Mouse (Mus musculus) CH12.LX (cell line): ENCODE measurements around the gene Bclaf3. TPM values are rescaled to one million over a fixed set of nuclear protein-coding genes. Genes with fewer than 3 reads are reported as not detected.

ENCODE experiments used
- DNase-seq: peaks from one replicate; pipeline ENCODE4 v3.0.0-alpha.2; 2013; ENCODE audit errors: extremely low read depth
- H3K27ac ChIP-seq: 2 replicates; pipeline ENCODE4 v1.5.1; 2012; ENCODE audit warnings: low read depth, mild to moderate bottlenecking, control low read depth, moderate library complexity; ENCODE audit not compliant: insufficient read depth
- H3K27me3 ChIP-seq: replicated peaks from 2 replicates; pipeline ENCODE3; 2012; ENCODE audit warnings: inconsistent platforms
- H3K36me3 ChIP-seq, 2 experiments: replicated peaks in 1 of 2; 2 replicates each; pipeline versions ENCODE3 to v1.6.1; 2012; ENCODE audit warnings: inconsistent platforms in 1 of 2, low read length in 1 of 2, mild to moderate bottlenecking in 1 of 2, mixed read lengths in 1 of 2, moderate library complexity in 1 of 2; ENCODE audit not compliant: control insufficient read depth in 1 of 2, insufficient read depth in 1 of 2
- H3K4me1 ChIP-seq, 2 experiments: 2 replicates each; pipeline ENCODE4 v1.6.1; 2012; ENCODE audit warnings: inconsistent platforms in 1 of 2, moderate library complexity in 1 of 2; ENCODE audit not compliant: insufficient read depth in 2 of 2, control insufficient read depth in 1 of 2
- H3K4me2 ChIP-seq: 2 replicates; pipeline ENCODE4 v1.6.1; 2012; ENCODE audit warnings: low read depth, mild to moderate bottlenecking, control low read depth; ENCODE audit not compliant: poor library complexity, insufficient read depth, severe bottlenecking
- H3K4me3 ChIP-seq, 3 experiments: fragments of 150-350 bp in 1 of 3; sonication (generic) in 1 of 3; replicated peaks in 1 of 3; 2 replicates each; pipeline versions ENCODE3 to v1.5.1; 2011 to 2012; ENCODE audit warnings: low read depth in 2 of 3, low read length in 2 of 3, mild to moderate bottlenecking in 2 of 3, moderate library complexity in 2 of 3, control low read depth in 1 of 3, improper control_type of control experiment in 1 of 3, inconsistent platforms in 1 of 3, mixed read lengths in 1 of 3; ENCODE audit not compliant: poor library complexity in 1 of 3
- H3K79me2 ChIP-seq: replicated peaks from 2 replicates; pipeline ENCODE4 v1.6.1; 2012; ENCODE audit warnings: mild to moderate bottlenecking, moderate library complexity; ENCODE audit not compliant: control insufficient read depth, poor library complexity, insufficient read depth, severe bottlenecking; ENCODE audit errors: extremely low read depth
- H3K9ac ChIP-seq: 2 replicates; pipeline ENCODE4 v1.6.1; 2012; ENCODE audit warnings: low read depth, mild to moderate bottlenecking, control low read depth, moderate library complexity; ENCODE audit not compliant: insufficient read depth
- H3K9me3 ChIP-seq: replicated peaks from 2 replicates; pipeline ENCODE3; 2012; ENCODE audit warnings: low read length, inconsistent platforms, mixed read lengths
- BHLHE40 ChIP-seq: IDR thresholded peaks from 2 replicates; pipeline ENCODE4 v1.6.1; 2011; ENCODE audit warnings: mild to moderate bottlenecking, low read depth, low read length, improper control_type of control experiment
- CHD2 ChIP-seq: IDR thresholded peaks from 2 replicates; pipeline ENCODE4 v1.6.1; 2011; ENCODE audit warnings: low read length, improper control_type of control experiment
- ELF1 ChIP-seq: IDR thresholded peaks from 2 replicates; pipeline ENCODE4 v1.6.1; 2014; ENCODE audit warnings: low read depth, mild to moderate bottlenecking, inconsistent platforms, low read length, improper control_type of control experiment
- GABPA ChIP-seq: IDR thresholded peaks from 2 replicates; pipeline ENCODE4 v1.6.1; 2012; ENCODE audit warnings: low read depth, low read length, improper control_type of control experiment, inconsistent platforms; ENCODE audit not compliant: insufficient replicate concordance
- KAT2A ChIP-seq: IDR thresholded peaks from 2 replicates; pipeline ENCODE4 v1.6.1; 2012; ENCODE audit warnings: low read length, improper control_type of control experiment, inconsistent platforms; ENCODE audit not compliant: insufficient replicate concordance
- MAFK ChIP-seq: IDR thresholded peaks from 2 replicates; pipeline ENCODE4 v1.6.1; 2011; ENCODE audit warnings: low read length, improper control_type of control experiment; ENCODE audit not compliant: insufficient replicate concordance
- MXI1 ChIP-seq: IDR thresholded peaks from 2 replicates; pipeline ENCODE4 v1.6.1; 2011; ENCODE audit warnings: mild to moderate bottlenecking, low read depth, low read length, improper control_type of control experiment
- NELFE ChIP-seq: IDR thresholded peaks from 2 replicates; pipeline ENCODE4 v1.6.1; 2011; ENCODE audit warnings: low read depth, low read length, improper control_type of control experiment
- PAX5 ChIP-seq: IDR thresholded peaks from 2 replicates; pipeline ENCODE4 v1.6.1; 2012; ENCODE audit warnings: low read length, inconsistent platforms, mixed read lengths
- POLR2A ChIP-seq: IDR thresholded peaks from 2 replicates; pipeline ENCODE4 v1.6.1; 2011; ENCODE audit warnings: low read depth, mild to moderate bottlenecking, improper control_type of control experiment, low read length
- RCOR1 ChIP-seq: conservative IDR thresholded peaks from 2 replicates; pipeline ENCODE4 v1.6.1; 2012; ENCODE audit warnings: low read depth, mild to moderate bottlenecking, inconsistent platforms, low read length, improper control_type of control experiment
- TCF12 ChIP-seq: IDR thresholded peaks from 2 replicates; pipeline ENCODE4 v1.6.1; 2014; ENCODE audit warnings: low read depth, mild to moderate bottlenecking, inconsistent platforms, low read length, improper control_type of control experiment
- UBTF ChIP-seq: IDR thresholded peaks from 2 replicates; pipeline ENCODE4 v1.6.1; 2012; ENCODE audit warnings: low read depth, mild to moderate bottlenecking, inconsistent platforms, low read length, improper control_type of control experiment, moderate library complexity
- USF1 ChIP-seq: IDR thresholded peaks from 2 replicates; pipeline ENCODE4 v1.6.1; 2014; ENCODE audit warnings: low read depth, mild to moderate bottlenecking, inconsistent platforms, low read length, improper control_type of control experiment
- USF2 ChIP-seq: conservative IDR thresholded peaks from 2 replicates; pipeline ENCODE4 v1.6.1; 2011; ENCODE audit warnings: low read depth, low read length, improper control_type of control experiment
- ZC3H11A ChIP-seq: IDR thresholded peaks from 2 replicates; pipeline ENCODE4 v1.6.1; 2012; ENCODE audit warnings: low read depth, mild to moderate bottlenecking, inconsistent platforms, low read length, improper control_type of control experiment
- ZKSCAN1 ChIP-seq: IDR thresholded peaks from 2 replicates; pipeline ENCODE4 v1.6.1; 2012; ENCODE audit warnings: low read depth, inconsistent platforms, low read length, improper control_type of control experiment, borderline replicate concordance
- ZNF384 ChIP-seq: IDR thresholded peaks from 2 replicates; pipeline ENCODE4 v1.6.1; 2012; ENCODE audit warnings: low read depth, low read length, improper control_type of control experiment, inconsistent platforms
- dilution Hi-C: fragments of 300-500 bp; cut with MboI; formaldehyde crosslinking; loops from 2 replicates; pipeline ENCODE4 v1.14.3; 2020; ENCODE audit warnings: low sequenced_read_pairs; ENCODE audit not compliant: extremely low pct_unique_long_range_greater_than_20kb, extremely low pct_ligation_motif_present
- in situ Hi-C: fragments of 300-500 bp; cut with MboI; formaldehyde crosslinking; loops from 3 replicates; pipeline ENCODE4 v1.14.3; 2019; ENCODE audit warnings: low sequenced_read_pairs, low pct_ligation_motif_present, low pct_unique_long_range_greater_than_20kb, mixed read lengths
- polyA plus RNA-seq: library from polyadenylated mRNA; unstranded; fragments of >175 nt; gene quantifications from 2 replicates; pipeline ENCODE4 v1.2.1, GENCODE M21; 2012; ENCODE audit warnings: low read depth; ENCODE audit not compliant: insufficient read length
- total RNA-seq, 2 experiments: library from RNA; depleted of rRNA; stranded (reverse); fragments of 300-350 nt in 1 of 2; fragments of >200 nt in 1 of 2; gene quantifications; 2 replicates each; pipeline ENCODE4 v1.2.3; 2012 to 2014

Bclaf3 gene
- total and polyA plus RNA-seq, 3 experiments = 6.6 to 14.7 (median 14.6) TPM

DNA sequence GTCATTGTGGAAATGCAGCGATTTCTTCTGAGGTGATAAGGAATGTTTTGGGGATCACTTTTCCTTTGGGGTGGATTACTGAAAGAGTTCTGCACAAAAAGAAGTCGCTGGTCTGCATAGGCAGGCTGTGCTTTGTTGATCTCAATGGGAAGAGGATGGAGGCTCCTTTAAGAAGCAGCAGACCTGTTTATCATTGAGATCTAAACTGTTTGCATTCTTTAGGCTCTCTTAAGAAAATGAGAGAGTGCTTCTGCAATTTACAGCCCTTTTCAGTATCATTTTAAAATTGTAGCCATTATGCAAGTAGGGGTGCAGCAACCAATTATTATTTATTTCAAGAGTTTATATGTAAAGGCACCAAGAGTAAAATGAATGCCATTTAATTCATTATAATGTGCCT lies 102.7 kb downstream of the Bclaf3 start:
- no peak overlapping the region for H3K9ac ChIP-seq
- TF ChIP-seq MXI1 (no peak), USF1 (no peak), USF2 (no peak), UBTF (no peak), POLR2A (no peak), CHD2 (no peak), ZKSCAN1 (no peak), MAFK (no peak), ZC3H11A (no peak), ZNF384 (no peak), NELFE (no peak), GABPA (no peak), ELF1 (no peak), RCOR1 (no peak), BHLHE40 (no peak)
- peaks cover 8% of the 10 kb centered on the region; the same call in 1 of the 2 replicates for H3K79me2 ChIP-seq
- DNase-seq = no peak
- H3K4me3 ChIP-seq = no peak overlapping the region
- no peaks in the 10 kb centered on the region for H3K27me3 ChIP-seq
- H3K9me3 ChIP-seq = no peaks in the 10 kb centered on the region
- H3K27ac ChIP-seq = no peak overlapping the region
- dilution Hi-C loops (no loop called here), in situ Hi-C loops (loop anchor here (10.0 to 25.0 kb wide), 4 partner anchors 133 to 486 kb away; no protein-coding TSS in a partner anchor)
- H3K4me2 ChIP-seq = peak overlapping the region; percentile 13; the same call in 1 of the 2 replicates
- peaks cover 3 to 4% of the 10 kb centered on the region in 2 experiments for H3K36me3 ChIP-seq
- peaks cover 7 to 11% of the 10 kb centered on the region in 2 experiments for H3K4me1 ChIP-seq

DNA sequence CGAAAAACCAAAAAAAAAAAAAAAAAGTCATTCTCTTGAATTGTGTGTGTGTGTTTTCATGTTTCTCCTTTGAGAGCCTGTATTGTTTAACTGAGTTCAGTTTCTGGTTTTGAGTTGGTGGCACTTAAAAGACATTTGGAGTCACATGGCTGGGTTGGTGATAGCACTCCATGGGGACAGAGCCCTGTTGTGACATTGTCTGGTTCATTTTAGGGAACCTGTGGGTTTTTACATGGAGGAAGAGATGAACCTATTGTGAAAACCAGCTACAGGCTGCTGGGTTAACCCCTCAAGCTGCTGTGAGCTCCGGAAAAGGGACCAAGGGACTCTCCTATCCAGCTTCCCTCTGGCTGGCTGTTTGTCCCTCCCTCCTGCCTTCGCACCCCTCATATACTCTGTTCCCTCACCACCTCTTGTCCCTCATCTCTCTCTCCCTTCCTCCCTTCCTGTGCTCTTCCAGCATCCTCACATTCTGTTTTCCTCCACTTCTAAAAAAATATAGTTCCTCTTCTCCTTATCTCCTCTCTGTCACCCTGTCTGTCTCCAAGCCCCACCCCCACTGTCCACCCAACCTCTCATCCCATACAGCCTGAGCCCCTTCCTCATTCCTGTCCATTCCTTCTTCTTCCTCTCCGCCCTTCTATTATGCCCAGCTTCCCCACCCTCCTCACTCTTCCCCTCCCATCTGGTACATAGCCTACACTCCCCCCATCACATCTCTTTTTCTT lies 112.2 kb downstream of the Bclaf3 start:
- TF ChIP-seq PAX5 (no peak), KAT2A (no peak), GABPA (no peak), TCF12 (no peak), ZNF384 (peak; percentile 46; the same call in 1 of the 2 replicates)
- TF ChIP-seq, all 38 proteins: peak for 1
- DNase-seq = peak; percentile 23
- no peaks in the 10 kb centered on the region for H3K9me3 ChIP-seq

More for the DNA sequence above, 112.2 kb downstream of the Bclaf3 start:
- Histone ChIP-seq H3K36me3 (no peaks in the 10 kb centered on the region), H3K27ac (peak overlapping the region; percentile 4; the same call in 1 of the 2 replicates), H3K27me3 (no peaks in the 10 kb centered on the region), H3K4me3 (no peak overlapping the region), H3K9ac (no peak overlapping the region; the same call in 1 of the 2 replicates), H3K4me2 (no peak overlapping the region), H3K79me2 (peaks cover 9% of the 10 kb centered on the region), H3K4me1 (peaks cover 11 to 19% of the 10 kb centered on the region in 2 experiments)
- dilution Hi-C loops = no loop called here
- in situ Hi-C loops = loop anchor here (25.0 kb wide), 1 partner anchor 124 kb away; no protein-coding TSS in a partner anchor
